Mouse (Mus musculus) bone marrow, adult 2 months (tissue): Measurements from ENCODE around the gene Gdf1.

Source experiments
- CTCF ChIP-seq: fragments of 200-500 bp; IDR thresholded peaks from 2 replicates; pipeline ENCODE4 v1.5.1; 2011; ENCODE audit warnings: low read length, control low read depth; ENCODE audit not compliant: control insufficient read depth, insufficient read depth
- POLR2A ChIP-seq: fragments of 200-500 bp; IDR thresholded peaks from 2 replicates; pipeline ENCODE4 v1.6.1; 2011; ENCODE audit warnings: low read depth, mild to moderate bottlenecking, control low read depth, low read length, borderline replicate concordance; ENCODE audit not compliant: control insufficient read depth

DNA sequence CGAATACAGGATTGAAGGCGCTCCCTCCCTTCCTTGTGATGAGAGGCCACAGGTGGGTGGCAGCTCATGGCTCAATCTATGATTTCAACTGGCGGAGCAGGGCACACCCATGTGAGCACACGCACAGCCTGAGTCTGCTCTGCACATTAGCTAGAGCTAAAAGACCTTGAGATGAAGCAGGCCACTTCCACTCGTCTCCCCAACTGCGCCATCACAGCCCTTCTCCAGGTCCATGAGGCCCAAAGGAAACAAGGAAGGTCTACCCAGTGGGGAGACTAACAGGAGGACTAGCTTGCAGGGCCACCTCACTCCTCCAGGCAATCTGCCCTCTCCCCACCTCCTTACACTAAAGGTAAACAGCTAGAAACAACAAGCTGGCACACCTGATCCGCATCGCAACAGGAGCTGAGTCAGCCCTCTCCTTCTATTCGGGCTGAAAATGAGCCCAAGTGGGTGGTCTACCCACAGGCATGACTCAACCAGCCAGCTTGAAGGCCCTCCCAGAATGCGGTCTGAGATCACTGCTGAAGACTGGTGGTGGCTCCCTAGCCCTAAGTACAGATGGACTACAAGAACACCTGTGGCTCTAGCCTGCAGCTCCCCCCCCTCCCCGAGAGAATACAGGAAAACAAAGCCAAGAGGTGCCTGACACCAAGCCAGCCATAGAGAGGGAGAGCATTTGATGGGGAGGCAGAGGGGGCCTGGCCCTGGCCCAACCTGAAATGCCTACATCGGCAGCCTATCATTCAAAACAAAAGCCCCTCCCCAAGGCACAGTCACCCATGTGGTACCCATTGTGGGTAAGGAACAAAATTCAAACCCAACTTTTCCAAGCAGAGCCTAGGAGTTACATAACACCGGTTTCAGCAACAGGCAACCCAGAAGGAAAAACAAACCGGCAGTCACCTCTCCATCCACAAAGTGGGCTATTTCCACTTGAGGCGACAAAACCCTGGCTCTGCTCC, 21.7 kb downstream of the Gdf1 start:
- TF ChIP-seq CTCF (no peak), POLR2A (no peak)
